In the genomic region with DNA sequence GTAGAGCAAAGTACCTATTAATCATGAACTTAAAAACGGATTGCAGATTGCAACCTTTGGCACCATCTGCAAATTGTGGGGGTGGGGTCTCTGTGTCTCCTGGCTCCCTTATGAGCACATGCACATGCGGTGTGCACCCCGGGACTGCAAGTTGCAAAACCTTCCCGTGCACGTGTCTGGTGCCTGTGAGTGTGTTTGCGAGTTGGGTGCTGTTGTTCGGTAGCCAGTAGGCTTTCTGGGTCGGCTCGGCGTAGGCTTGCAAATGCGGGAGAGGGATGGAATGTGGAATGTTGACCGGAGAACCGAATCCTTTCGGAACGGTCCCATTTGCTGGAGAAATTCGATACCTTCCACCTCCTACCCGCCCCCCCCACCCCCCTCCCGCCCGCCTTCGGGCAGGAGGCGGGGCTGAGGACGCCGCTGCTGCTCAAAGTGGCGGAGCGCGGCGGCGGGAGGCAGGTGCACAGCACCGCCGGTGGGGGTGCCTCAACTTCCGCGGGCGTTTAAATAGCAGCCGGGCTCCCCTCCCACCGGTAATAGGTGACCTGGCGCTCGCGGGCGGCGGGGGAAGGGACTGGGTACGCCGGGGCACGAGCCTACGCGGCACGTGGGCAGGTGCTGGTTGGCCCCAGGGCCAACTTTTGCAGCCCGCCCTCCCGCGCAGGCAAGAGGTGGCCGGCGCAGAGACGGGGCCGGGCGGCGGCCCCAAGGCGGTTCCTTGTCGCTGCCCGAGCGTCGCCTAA, we compare ENCODE assay signal across 8 mouse cellular contexts. TPM values are rescaled to one million over a fixed set of nuclear protein-coding genes. Genes with fewer than 3 reads are reported as not detected.
A peak's percentile ranks its signal among the peaks of the same experiment; 100 is the strongest.
DNase-seq lines count a peak whose midpoint lies in the region; ATAC-seq and TF ChIP-seq lines count a peak whose summit lies in the region.

No protein-coding gene starts in this region.

- peaks cover 36% of the 10 kb centered on the region for H3K79me2 ChIP-seq in macrophage (ENCODE audit: inconsistent target)

- H3K4me2 ChIP-seq in hindbrain, embryonic 16.5 days (ENCODE audit: low read length): peak overlapping the region; percentile 92

- ATAC-seq in common myeloid progenitor, adult 5-6 weeks (replicated peaks; ENCODE audit: low read depth, poor library complexity, severe bottlenecking): peak; percentile 45
- ATAC-seq in hindbrain, embryonic 16.5 days: peak; percentile 49

- H3K9ac ChIP-seq in hindbrain, embryonic 16.5 days (ENCODE audit: low read depth, low read length): peak overlapping the region; percentile 95

- no peaks in the 10 kb centered on the region for H3K27me3 ChIP-seq in hindbrain, embryonic 16.5 days (replicated peaks; ENCODE audit: control insufficient read depth, insufficient read depth, low read length)

- H3K27ac ChIP-seq in gastrocnemius, adult 2 months: peak overlapping the region; percentile 98
- H3K27ac ChIP-seq in hindbrain, embryonic 16.5 days (ENCODE audit: low read depth, low read length): peak overlapping the region; percentile 96
- peak overlapping the region; percentile 86 for H3K27ac ChIP-seq in left cerebral cortex, adult 2 months
- H3K27ac ChIP-seq in macrophage: peak overlapping the region; percentile 52

- intact Hi-C loops in gastrocnemius, adult 2 months (cut with DNase I): loop anchor here (1.0 to 10.0 kb wide), 4 partner anchors 33 to 481 kb away; partner anchors contain the start of gene Pgrmc2
- intact Hi-C loops in left cerebral cortex, adult 2 months (cut with DNase I): loop anchor here (1.0 to 5.0 kb wide), 6 partner anchors 26 to 615 kb away; partner anchors contain the start of genes Larp1b and Pgrmc2

- peak; percentile 93 for DNase-seq in adipocyte (ENCODE audit: low spot score)
- peak; percentile 85 for DNase-seq in gastrocnemius, adult 2 months
- peak; percentile 65 to 74 for DNase-seq in left cerebral cortex, adult 2 months (ENCODE audit: extremely low spot score in 1 of 2, low spot score in 2 of 2)
- peak; percentile 68 for DNase-seq in right cerebral cortex, adult 18-20 months
- peak; percentile 82 for DNase-seq in urinary bladder, adult 2 months (ENCODE audit: low spot score)

- WGBS in hindbrain, embryonic 16.5 days: 0% methylated on average over 46 of the region's 60 CpGs
- 2% methylated on average over 51 of the region's 60 CpGs for WGBS in macrophage (ENCODE audit: missing documents)

- no peaks in the 10 kb centered on the region for H3K36me3 ChIP-seq in hindbrain, embryonic 16.5 days (ENCODE audit: control insufficient read depth, insufficient read depth, low read length)
- no peaks in the 10 kb centered on the region for H3K36me3 ChIP-seq in macrophage (ENCODE audit: inconsistent target)

- H3K4me3 ChIP-seq in gastrocnemius, adult 2 months: peak overlapping the region; percentile 96
- H3K4me3 ChIP-seq in hindbrain, embryonic 16.5 days (ENCODE audit: low read length): peak overlapping the region; percentile 80
- H3K4me3 ChIP-seq in left cerebral cortex, adult 2 months: peak overlapping the region; percentile 73
- peak overlapping the region; percentile 67 for H3K4me3 ChIP-seq in macrophage (ENCODE audit: inconsistent target)

- H3K9me3 ChIP-seq in hindbrain, embryonic 16.5 days (ENCODE audit: control insufficient read depth, low read length): no peaks in the 10 kb centered on the region

- TF ChIP-seq CTCF in gastrocnemius, adult 2 months (IDR thresholded peaks at IDR 0.05): no peak
- no peak for TF ChIP-seq CTCF in left cerebral cortex, adult 2 months (IDR thresholded peaks at IDR 0.05)

- H3K4me1 ChIP-seq in hindbrain, embryonic 16.5 days (ENCODE audit: control insufficient read depth, insufficient read depth, low read depth, low read length): peaks cover 3% of the 10 kb centered on the region

RNA-seq across cellular contexts. Expression of gene Jade1, which starts 9.1 kb away (rescaled TPM):
- total RNA-seq in common myeloid progenitor, adult 5-6 weeks (2017): 34.5 and 39.4 TPM in 2 replicates
- total RNA-seq in gastrocnemius, adult 2 months (2021): 10 to 100 TPM; 17.5 to 24.2 TPM
- 12.7 TPM in 2 replicates for polyA plus RNA-seq in hindbrain, embryonic 16.5 days (2015; fragmentation: Nextera tagmentation; extraction: Ambion mirVana)
- 10 to 100 TPM; 40.5 to 44.7 TPM for total RNA-seq in left cerebral cortex, adult 2 months (2021)
- total RNA-seq in macrophage (2018; cell fraction: chromatin; rRNA removed): 10 to 100 TPM in 12 of 26 experiments, 1 to 10 TPM in 14; 1.3 to 27.7 (median 7.8) TPM
- total RNA-seq in macrophage (2018; cell fraction: cytosol; rRNA removed): 10 to 100 TPM in 9 of 26 experiments, 1 to 10 TPM in 17; 2.3 to 13.6 (median 7.3) TPM
- total RNA-seq in macrophage (2018; cell fraction: nucleus; rRNA removed): 10 to 100 TPM in 11 of 26 experiments, 1 to 10 TPM in 15; 2.1 to 25.1 (median 8.7) TPM
- polyA plus RNA-seq in macrophage (2018): 5.6 to 9.3 TPM (median 5.6 TPM) in 3 replicates
- polyA plus RNA-seq in urinary bladder, adult 2 months (2012; rRNA removed): 17.1 and 19.3 TPM in 2 replicates

Comparison
In these comparisons a context has a peak if more than half of its experiments do, and no peak if none do; other contexts are left out.
1. Peak in every context shown above with its lines: DNase-seq, ATAC-seq, H3K4me3 ChIP-seq and H3K27ac ChIP-seq.